Mouse (Mus musculus) lung, adult 2 months (tissue): Measurements from ENCODE around the gene Fbxw11.

ENCODE experiments used
- CTCF ChIP-seq: fragments of 200-500 bp; IDR thresholded peaks from 2 replicates; pipeline ENCODE4 v1.5.1; 2011; ENCODE audit warnings: mild to moderate bottlenecking, low read length, control low read depth; ENCODE audit not compliant: insufficient read depth
- POLR2A ChIP-seq: fragments of 200-500 bp; IDR thresholded peaks from 2 replicates; pipeline ENCODE4 v1.6.1; 2011; ENCODE audit warnings: low read depth, mild to moderate bottlenecking, control low read depth, low read length, borderline replicate concordance; ENCODE audit errors: extremely low read depth

- no peak for TF ChIP-seq POLR2A
- TF ChIP-seq CTCF = no peak
These were observed 45.8 kb downstream of the Fbxw11 start for GRCm38 (mm10) chr11:32688245-32688855.
